Mouse (Mus musculus) MEL (cell line): ENCODE measurements around the gene Igf2bp1. TPM values are rescaled to one million over a fixed set of nuclear protein-coding genes. Genes with fewer than 3 reads are reported as not detected.
A peak's percentile ranks its signal among the peaks of the same experiment; 100 is the strongest.

ENCODE experiments used
- DNase-seq: peaks from one replicate; pipeline ENCODE4 v3.0.0; 2011; ENCODE audit warnings: low read depth, low spot score
- H3K27ac ChIP-seq: 2 replicates; pipeline ENCODE4 v1.5.1; 2012; ENCODE audit warnings: low read depth, mild to moderate bottlenecking, control low read depth, low read length, moderate library complexity; ENCODE audit not compliant: control insufficient read depth
- H3K27me3 ChIP-seq, 2 experiments: fragments of 150-350 bp in 1 of 2; sonication (generic) in 1 of 2; 2 replicates each; pipeline ENCODE4 v1.6.1; 2012; ENCODE audit warnings: low read length in 2 of 2, mild to moderate bottlenecking in 2 of 2, improper control_type of control experiment in 1 of 2, moderate library complexity in 1 of 2; ENCODE audit not compliant: insufficient read depth in 2 of 2, control insufficient read depth in 1 of 2
- H3K36me3 ChIP-seq, 2 experiments: 2 replicates each; pipeline ENCODE4 v1.6.1; 2012 to 2014; ENCODE audit warnings: low read length in 2 of 2, improper control_type of control experiment in 1 of 2, inconsistent platforms in 1 of 2, mild to moderate bottlenecking in 1 of 2; ENCODE audit not compliant: insufficient read depth in 2 of 2, control insufficient read depth in 1 of 2
- H3K4me1 ChIP-seq, 2 experiments: fragments of 150-350 bp in 1 of 2; sonication (generic) in 1 of 2; 2 replicates each; pipeline ENCODE4 v1.6.1; 2012; ENCODE audit warnings: low read length in 2 of 2, improper control_type of control experiment in 1 of 2, mild to moderate bottlenecking in 1 of 2; ENCODE audit not compliant: insufficient read depth in 2 of 2, control insufficient read depth in 1 of 2
- H3K4me3 ChIP-seq, 2 experiments: fragments of 150-350 bp in 1 of 2; sonication (generic) in 1 of 2; 2 replicates each; pipeline ENCODE4 v1.5.1; 2012; ENCODE audit warnings: low read depth in 2 of 2, low read length in 2 of 2, mild to moderate bottlenecking in 2 of 2, moderate library complexity in 2 of 2, control low read depth in 1 of 2, improper control_type of control experiment in 1 of 2; ENCODE audit not compliant: control insufficient read depth in 1 of 2, insufficient read depth in 1 of 2
- H3K79me2 ChIP-seq: 2 replicates; pipeline ENCODE4 v1.6.1; 2012; ENCODE audit warnings: mild to moderate bottlenecking, low read length, moderate library complexity; ENCODE audit not compliant: control insufficient read depth, poor library complexity, insufficient read depth
- H3K9ac ChIP-seq: 2 replicates; pipeline ENCODE4 v1.6.1; 2012; ENCODE audit warnings: low read depth, mild to moderate bottlenecking, control low read depth, low read length, moderate library complexity; ENCODE audit not compliant: control insufficient read depth, poor library complexity, severe bottlenecking
- H3K9me3 ChIP-seq: fragments of 150-350 bp; sonication (generic); replicated peaks from 2 replicates; pipeline ENCODE4 v1.6.1; 2012; ENCODE audit warnings: mild to moderate bottlenecking, low read length, improper control_type of control experiment, moderate library complexity; ENCODE audit not compliant: insufficient read depth
- CHD1 ChIP-seq: IDR thresholded peaks from 2 replicates; pipeline ENCODE4 v1.6.1; 2012; ENCODE audit warnings: low read depth, mild to moderate bottlenecking, inconsistent platforms, low read length, improper control_type of control experiment
- CHD2 ChIP-seq: IDR thresholded peaks from 2 replicates; pipeline ENCODE4 v1.6.1; 2011; ENCODE audit warnings: low read length, improper control_type of control experiment
- CTCF ChIP-seq, 3 experiments: IDR thresholded peaks in 2 of 3; conservative IDR thresholded peaks in 1 of 3; 2 replicates each; pipeline ENCODE4 v1.5.1; 2011 to 2012; ENCODE audit warnings: low read length in 3 of 3, low read depth in 2 of 3, mild to moderate bottlenecking in 2 of 3, improper control_type of control experiment in 1 of 3, inconsistent platforms in 1 of 3, mixed read lengths in 1 of 3, moderate library complexity in 1 of 3; ENCODE audit not compliant: control insufficient read depth in 1 of 3, insufficient read depth in 1 of 3, poor library complexity in 1 of 3, severe bottlenecking in 1 of 3
- ETS1 ChIP-seq: IDR thresholded peaks from 2 replicates; pipeline ENCODE4 v1.6.1; 2012; ENCODE audit warnings: low read depth, mild to moderate bottlenecking, inconsistent platforms, low read length, improper control_type of control experiment, moderate library complexity
- GABPA ChIP-seq: IDR thresholded peaks from 2 replicates; pipeline ENCODE4 v1.6.1; 2012; ENCODE audit warnings: low read depth, mild to moderate bottlenecking, inconsistent platforms, low read length, improper control_type of control experiment, moderate library complexity
- GATA1 ChIP-seq: IDR thresholded peaks from 2 replicates; pipeline ENCODE4 v1.6.1; 2011; ENCODE audit warnings: low read depth, low read length, improper control_type of control experiment
- HCFC1 ChIP-seq: IDR thresholded peaks from 2 replicates; pipeline ENCODE4 v1.6.1; 2012; ENCODE audit warnings: low read depth, mild to moderate bottlenecking, inconsistent platforms, low read length, improper control_type of control experiment, moderate library complexity
- JUND ChIP-seq: IDR thresholded peaks from 2 replicates; pipeline ENCODE4 v1.6.1; 2011; ENCODE audit warnings: low read depth, mild to moderate bottlenecking, improper control_type of control experiment, low read length
- KAT2A ChIP-seq: conservative IDR thresholded peaks from 2 replicates; pipeline ENCODE4 v1.6.1; 2012; ENCODE audit warnings: low read depth, low read length, improper control_type of control experiment, inconsistent platforms
- MAFK ChIP-seq: IDR thresholded peaks from 2 replicates; pipeline ENCODE4 v1.6.1; 2011; ENCODE audit warnings: low read depth, mild to moderate bottlenecking, low read length, improper control_type of control experiment, borderline replicate concordance
- MAZ ChIP-seq: IDR thresholded peaks from 2 replicates; pipeline ENCODE4 v1.6.1; 2012; ENCODE audit warnings: low read depth, mild to moderate bottlenecking, inconsistent platforms, low read length, improper control_type of control experiment
- MEF2A ChIP-seq: IDR thresholded peaks from 2 replicates; pipeline ENCODE4 v1.6.1; 2014; ENCODE audit warnings: low read depth, mild to moderate bottlenecking, inconsistent platforms, low read length, improper control_type of control experiment; ENCODE audit not compliant: poor library complexity, insufficient replicate concordance, severe bottlenecking; ENCODE audit errors: extremely low read depth
- MXI1 ChIP-seq: IDR thresholded peaks from 2 replicates; pipeline ENCODE4 v1.6.1; 2011; ENCODE audit warnings: mild to moderate bottlenecking, low read depth, low read length, improper control_type of control experiment
- MYC ChIP-seq: IDR thresholded peaks from 2 replicates; pipeline ENCODE4 v1.6.1; 2011; ENCODE audit warnings: low read depth, mild to moderate bottlenecking, low read length, improper control_type of control experiment, moderate library complexity
- NELFE ChIP-seq: IDR thresholded peaks from 2 replicates; pipeline ENCODE4 v1.6.1; 2011; ENCODE audit warnings: low read depth, low read length, improper control_type of control experiment
- NRF1 ChIP-seq: IDR thresholded peaks from 2 replicates; pipeline ENCODE4 v1.6.1; 2014; ENCODE audit warnings: low read depth, mild to moderate bottlenecking, inconsistent platforms, low read length, improper control_type of control experiment, moderate library complexity; ENCODE audit not compliant: poor library complexity, insufficient read depth, severe bottlenecking
- POLR2A ChIP-seq, 2 experiments: IDR thresholded peaks; 2 replicates each; pipeline ENCODE4 v1.6.1; 2011 to 2012; ENCODE audit warnings: low read length in 2 of 2, mild to moderate bottlenecking in 2 of 2, control low read depth in 1 of 2, improper control_type of control experiment in 1 of 2, low read depth in 1 of 2, moderate library complexity in 1 of 2; ENCODE audit not compliant: control insufficient read depth in 1 of 2, insufficient read depth in 1 of 2, poor library complexity in 1 of 2
- POLR2AphosphoS2 ChIP-seq: IDR thresholded peaks from 2 replicates; pipeline ENCODE4 v1.6.1; 2011; ENCODE audit warnings: low read length, improper control_type of control experiment
- POLR2AphosphoS5 ChIP-seq: IDR thresholded peaks from 2 replicates; pipeline ENCODE4 v1.6.1; 2012; ENCODE audit warnings: low read depth, borderline replicate concordance, mild to moderate bottlenecking, inconsistent platforms, low read length, moderate library complexity, mixed read lengths
- RAD21 ChIP-seq: IDR thresholded peaks from 2 replicates; pipeline ENCODE4 v1.6.1; 2011; ENCODE audit warnings: mild to moderate bottlenecking, low read depth, low read length, improper control_type of control experiment
- SIN3A ChIP-seq: IDR thresholded peaks from 2 replicates; pipeline ENCODE4 v1.6.1; 2012; ENCODE audit warnings: low read length, improper control_type of control experiment, inconsistent platforms
- SMC3 ChIP-seq: IDR thresholded peaks from 2 replicates; pipeline ENCODE4 v1.6.1; 2011; ENCODE audit warnings: low read depth, low read length, improper control_type of control experiment
- TAL1 ChIP-seq: IDR thresholded peaks from 2 replicates; pipeline ENCODE4 v1.6.1; 2012; ENCODE audit warnings: mild to moderate bottlenecking, inconsistent platforms, low read length, moderate library complexity, mixed read lengths
- TBP ChIP-seq: IDR thresholded peaks from 2 replicates; pipeline ENCODE4 v1.8.0; 2011; ENCODE audit warnings: low read depth, low read length, improper control_type of control experiment
- UBTF ChIP-seq: IDR thresholded peaks from 2 replicates; pipeline ENCODE4 v1.6.1; 2012; ENCODE audit warnings: low read depth, mild to moderate bottlenecking, inconsistent platforms, low read length, improper control_type of control experiment, moderate library complexity, borderline replicate concordance; ENCODE audit not compliant: insufficient read depth
- USF1 ChIP-seq: IDR thresholded peaks from 2 replicates; pipeline ENCODE4 v1.6.1; 2014; ENCODE audit warnings: low read depth, mild to moderate bottlenecking, inconsistent platforms, low read length, improper control_type of control experiment, moderate library complexity
- ZC3H11A ChIP-seq: IDR thresholded peaks from 2 replicates; pipeline ENCODE4 v1.6.1; 2012; ENCODE audit warnings: low read depth, mild to moderate bottlenecking, inconsistent platforms, low read length, improper control_type of control experiment
- ZKSCAN1 ChIP-seq: IDR thresholded peaks from 2 replicates; pipeline ENCODE4 v1.6.1; 2012; ENCODE audit warnings: low read depth, mild to moderate bottlenecking, inconsistent platforms, low read length, improper control_type of control experiment, moderate library complexity
- ZNF384 ChIP-seq: IDR thresholded peaks from 2 replicates; pipeline ENCODE4 v1.6.1; 2012; ENCODE audit warnings: low read depth, mild to moderate bottlenecking, inconsistent platforms, low read length, improper control_type of control experiment
- polyA plus RNA-seq, 2 experiments: library from polyadenylated mRNA; stranded (reverse) in 1 of 2; unstranded in 1 of 2; fragments of >175 nt in 1 of 2; fragments of >200 nt in 1 of 2; gene quantifications; 2 replicates each; pipeline versions ENCODE4 v1.2.1 to v1.2.4; 2012; ENCODE audit warnings: low replicate concordance in 2 of 2, low read depth in 1 of 2; ENCODE audit not compliant: insufficient read length in 2 of 2, insufficient read depth in 1 of 2, missing spikeins in 1 of 2
- total RNA-seq: library from RNA; depleted of rRNA; stranded (reverse); fragments of 300-350 nt; gene quantifications from 2 replicates; pipeline ENCODE4 v1.2.3, GENCODE M21; 2012

Gene Igf2bp1
- total and polyA plus RNA-seq, 3 experiments, result 0.15 TPM; not detected in 2

- no peak overlapping the region for H3K27ac ChIP-seq
- TF ChIP-seq RAD21 (peak; percentile 67), MAZ (no peak), CTCF (IDR thresholded peaks at IDR 0.05 in 2 of 3, conservative IDR thresholded peaks at IDR 0.05 in 1 of 3; ENCODE audit: control insufficient read depth in 1 of 3, insufficient read depth in 1 of 3, low read depth in 2 of 3, low read length in 3 of 3, poor library complexity in 1 of 3, severe bottlenecking in 1 of 3) (peak; percentile 1 to 74 (median 52); a peak in 4 of 6 replicates), SIN3A (peak; percentile 33; the same call in 1 of the 2 replicates), NELFE (no peak), SMC3 (peak; percentile 67), POLR2A (IDR thresholded peaks at IDR 0.05; ENCODE audit: control insufficient read depth in 1 of 2, insufficient read depth in 1 of 2, low read depth in 1 of 2, low read length in 2 of 2, poor library complexity in 1 of 2) (no peak), HCFC1 (0 out of 2 replicates have a peak, but pooled peaks have one; percentile 37), MYC (peak; percentile 36; the same call in 1 of the 2 replicates), POLR2AphosphoS2 (no peak), UBTF (no peak), TBP (0 out of 2 replicates have a peak, but pooled peaks have one; percentile 21), ETS1 (no peak), GABPA (no peak), JUND (0 out of 2 replicates have a peak, but pooled peaks have one; percentile 20), NRF1 (no peak), ZNF384 (peak; percentile 79), ZC3H11A (peak; percentile 52)
- DNase-seq, result peak; percentile 77
- no peaks in the 10 kb centered on the region for H3K9me3 ChIP-seq
- no peaks in the 10 kb centered on the region for H3K27me3 ChIP-seq
- no peak overlapping the region for H3K9ac ChIP-seq
- peaks cover 17 to 39% of the 10 kb centered on the region in 2 experiments for H3K4me1 ChIP-seq
- peaks cover 16% of the 10 kb centered on the region for H3K79me2 ChIP-seq
- peaks cover 2 to 37% of the 10 kb centered on the region in 2 experiments; a peak in 3 of 4 replicates for H3K36me3 ChIP-seq
- no peak overlapping the region for H3K4me3 ChIP-seq
Observed at GRCm38 (mm10) chr11:96033264-96033663, 27.5 kb upstream of the Igf2bp1 start.

- TF ChIP-seq TAL1 (no peak), MXI1 (no peak), MEF2A (no peak), KAT2A (no peak), POLR2AphosphoS5 (no peak), TBP (no peak), NRF1 (no peak), RAD21 (peak; percentile 19), CTCF (IDR thresholded peaks at IDR 0.05 in 2 of 3, conservative IDR thresholded peaks at IDR 0.05 in 1 of 3; ENCODE audit: control insufficient read depth in 1 of 3, insufficient read depth in 1 of 3, low read depth in 2 of 3, low read length in 3 of 3, poor library complexity in 1 of 3, severe bottlenecking in 1 of 3) (peak; percentile 13 to 85 (median 45); a peak in 4 of 6 replicates), CHD1 (no peak), ETS1 (no peak), CHD2 (no peak), ZKSCAN1 (no peak), MAFK (no peak), JUND (no peak), USF1 (no peak), SIN3A (no peak), NELFE (no peak), POLR2A (IDR thresholded peaks at IDR 0.05; ENCODE audit: control insufficient read depth in 1 of 2, insufficient read depth in 1 of 2, low read depth in 1 of 2, low read length in 2 of 2, poor library complexity in 1 of 2) (no peak), GABPA (no peak), SMC3 (peak; percentile 68), MYC (no peak), ZC3H11A (no peak), GATA1 (no peak)
- TF ChIP-seq, all 39 proteins: peak for 3
- peaks cover 0 to 31% of the 10 kb centered on the region in 2 experiments; a peak in 2 of 4 replicates for H3K36me3 ChIP-seq
- H3K79me2 ChIP-seq, result peaks cover 15% of the 10 kb centered on the region
- no peak overlapping the region for H3K9ac ChIP-seq
- DNase-seq, result peak; percentile 58
- H3K27me3 ChIP-seq, result no peaks in the 10 kb centered on the region
- no peak overlapping the region for H3K4me3 ChIP-seq
- H3K27ac ChIP-seq, result no peak overlapping the region
- H3K4me1 ChIP-seq, result peaks cover 13 to 37% of the 10 kb centered on the region in 2 experiments
- H3K9me3 ChIP-seq, result no peaks in the 10 kb centered on the region
Observed at GRCm38 (mm10) chr11:96031701-96032100, 26.0 kb upstream of the Igf2bp1 start.
